Mouse (Mus musculus): ENCODE results near the gene Bub1b.

Gene Bub1b

DNA sequence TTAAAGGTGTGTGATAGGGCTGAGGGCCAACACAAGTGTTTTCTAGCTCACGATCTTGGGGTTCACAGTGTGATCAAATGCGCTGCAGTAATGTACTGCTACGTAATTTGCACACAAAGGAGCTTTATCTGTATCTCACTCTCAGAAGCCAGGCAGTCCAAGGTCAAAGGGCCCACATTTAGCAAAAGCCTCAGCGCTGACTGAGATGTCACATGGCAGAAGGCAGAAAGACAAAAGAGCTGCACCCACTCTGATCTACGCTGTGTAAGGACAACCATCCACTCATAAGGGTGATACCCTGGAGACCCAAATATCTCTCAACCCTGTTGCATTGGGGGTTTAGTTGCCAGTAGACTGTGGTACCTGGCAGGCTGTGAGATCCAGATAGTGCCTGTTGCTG is 69.2 kb downstream of the Bub1b start:
- DNase-seq, result no peak

DNA sequence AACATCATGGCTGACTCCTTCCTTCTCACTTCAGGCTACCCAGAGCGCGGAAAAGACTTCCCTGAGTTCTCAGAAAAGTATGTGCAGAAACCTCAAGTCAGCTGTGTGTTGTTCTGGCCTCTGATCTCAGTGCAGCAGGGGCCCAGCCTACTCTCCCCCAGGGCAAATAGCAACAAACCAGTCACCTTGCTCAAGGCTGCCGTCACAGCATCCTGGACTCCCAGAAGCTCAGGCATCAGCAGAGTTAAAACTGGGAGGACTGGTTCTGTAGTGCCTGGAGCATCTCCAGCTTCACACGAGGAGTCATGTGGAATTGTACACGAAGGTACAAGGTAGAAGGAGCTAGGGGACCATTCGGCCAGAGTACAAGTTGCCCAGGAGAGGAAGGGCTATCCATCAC is 71.2 kb downstream of the Bub1b start:
- peak; percentile 64 for DNase-seq

- DNase-seq, result peak; percentile 61
Measured at GRCm38 (mm10) chr2:118669785-118670184, 71.8 kb downstream of the Bub1b start.

- no peak for DNase-seq
Measured at GRCm38 (mm10) chr2:118671728-118672127, 73.7 kb downstream of the Bub1b start.

GRCm38 (mm10) chr2:118673686-118674465 is 75.9 kb downstream of the Bub1b start:
- no peak for DNase-seq

- DNase-seq, result no peak
Measured at GRCm38 (mm10) chr2:118674500-118674899, 76.5 kb downstream of the Bub1b start.

GRCm38 (mm10) chr2:118676839-118677741 is 79.1 kb downstream of the Bub1b start:
- peak; percentile 58 for DNase-seq

GRCm38 (mm10) chr2:118677817-118678216 is 79.8 kb downstream of the Bub1b start:
- DNase-seq, result no peak

- no peak for DNase-seq
Measured at GRCm38 (mm10) chr2:118679577-118679976, 81.6 kb downstream of the Bub1b start.

DNA sequence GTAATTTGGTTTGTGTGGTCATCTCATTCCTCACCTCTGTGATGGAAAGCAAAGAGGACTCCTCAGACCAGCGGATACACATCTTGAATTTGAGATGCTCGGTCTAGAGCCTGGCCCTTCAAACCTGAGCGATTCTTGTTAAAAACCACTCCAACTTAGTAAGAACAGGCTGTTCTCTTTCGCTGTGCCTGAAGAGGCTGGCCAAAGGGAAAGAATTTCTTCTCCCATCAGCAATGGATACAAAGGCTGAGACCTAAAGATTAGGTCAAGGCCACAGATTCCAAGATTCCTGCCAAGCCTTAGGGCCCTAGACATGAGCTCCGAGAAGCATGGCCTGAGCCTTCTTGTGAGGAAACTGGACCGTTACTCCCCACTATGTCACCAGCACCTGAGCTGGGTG is 82.9 kb downstream of the Bub1b start:
- no peak for DNase-seq

GRCm38 (mm10) chr2:118682544-118683260 is 84.7 kb downstream of the Bub1b start:
- peak; percentile 35 for DNase-seq

GRCm38 (mm10) chr2:118685088-118685487 is 87.1 kb downstream of the Bub1b start:
- no peak for DNase-seq

- no peak for DNase-seq
Measured at GRCm38 (mm10) chr2:118686693-118687092, 88.7 kb downstream of the Bub1b start.

GRCm38 (mm10) chr2:118687791-118688190 is 89.8 kb downstream of the Bub1b start:
- no peak for DNase-seq

GRCm38 (mm10) chr2:118689875-118690274 is 91.9 kb downstream of the Bub1b start:
- DNase-seq, result no peak

Data from kidney, postnatal 10 days (tissue).